Mouse (Mus musculus) retina, adult 2 months (tissue): ENCODE measurements around the gene B3glct.

Experiments
- DNase-seq: peaks from one replicate; pipeline ENCODE4 v3.0.0-alpha.2; 2012; ENCODE audit warnings: low read depth, low spot score

B3glct gene

DNA sequence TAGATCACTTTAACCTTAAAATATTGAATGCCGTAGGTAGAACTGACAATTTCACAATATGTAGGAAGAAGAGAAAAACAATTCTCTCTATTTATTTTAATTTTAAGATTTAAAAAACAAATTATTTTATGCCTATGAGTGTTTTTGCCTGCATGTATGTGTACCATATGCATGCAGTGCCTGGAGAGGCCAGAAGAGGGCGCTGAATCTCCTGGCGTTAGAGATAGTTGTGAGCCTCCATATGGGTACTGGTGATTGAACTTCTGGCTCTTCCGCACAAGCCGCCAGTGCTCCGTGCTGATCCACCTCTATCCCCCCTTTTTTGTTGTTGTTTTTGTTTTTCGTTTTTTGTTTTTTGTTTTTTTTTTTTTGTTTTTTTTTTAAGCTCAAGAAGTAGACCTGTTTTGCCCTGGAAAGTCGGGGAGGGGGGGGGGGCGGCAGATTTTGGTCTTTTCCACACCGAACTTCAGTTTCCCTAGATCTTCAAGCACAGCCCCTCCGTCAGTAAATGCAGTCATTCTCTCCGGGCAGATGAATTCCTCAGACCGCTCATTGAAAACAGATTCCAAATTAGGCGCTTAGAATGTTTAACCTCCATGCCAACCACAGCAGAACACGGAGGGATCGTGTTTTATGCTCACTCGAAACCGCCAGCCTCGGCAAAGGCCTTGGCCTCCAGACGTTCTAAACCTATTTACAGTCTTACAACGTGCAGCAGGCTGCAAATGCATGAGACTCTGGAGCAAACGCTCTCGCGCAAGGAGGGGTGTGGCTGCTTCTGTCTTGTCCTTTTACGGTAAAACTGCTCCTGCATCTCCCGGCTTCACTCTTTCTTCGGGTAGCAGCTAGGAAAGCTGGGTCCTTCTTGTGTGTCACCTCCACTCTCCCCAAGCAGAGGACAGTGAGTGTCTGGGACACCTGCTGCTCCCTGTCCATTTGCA is 70.9 kb downstream of the B3glct start:
- no peak for DNase-seq

- no peak for DNase-seq
Measured at GRCm38 (mm10) chr5:149751861-149752260, 73.8 kb downstream of the B3glct start.

GRCm38 (mm10) chr5:149753073-149753472 is 75.0 kb downstream of the B3glct start:
- DNase-seq, result no peak

GRCm38 (mm10) chr5:149767116-149767515 is 89.1 kb downstream of the B3glct start:
- DNase-seq, result no peak

DNA sequence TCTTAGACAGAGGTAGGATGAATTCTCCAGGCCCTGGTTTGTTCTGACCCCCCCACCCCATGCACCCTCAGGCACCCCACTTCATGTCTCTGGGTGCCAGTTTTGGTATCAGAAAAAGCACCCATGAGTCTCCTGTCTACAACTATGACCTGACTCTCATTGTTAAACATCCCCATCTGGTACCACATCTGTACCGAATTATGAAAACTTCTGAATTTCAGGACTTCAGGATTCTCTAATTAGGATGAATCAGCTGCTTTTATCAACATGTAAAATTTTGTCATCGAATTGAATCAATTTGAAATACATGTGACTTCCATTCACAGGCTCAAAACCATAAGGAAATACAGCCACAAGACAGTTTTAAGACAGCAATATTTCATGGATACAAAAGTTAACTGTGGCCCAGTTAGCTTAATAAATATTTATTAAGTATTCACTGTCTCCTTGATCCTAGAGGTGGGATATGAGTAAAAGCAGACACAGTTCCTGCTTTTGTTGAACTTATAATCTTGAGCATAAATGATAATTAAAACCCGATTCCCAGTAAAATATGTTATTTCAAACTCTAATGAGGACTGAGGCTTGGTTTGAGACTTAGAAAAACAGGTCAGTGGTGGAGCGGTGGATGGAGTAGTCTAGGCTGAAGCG is 89.7 kb downstream of the B3glct start:
- no peak for DNase-seq

- no peak for DNase-seq
Measured at GRCm38 (mm10) chr5:149769666-149770065, 91.6 kb downstream of the B3glct start.

GRCm38 (mm10) chr5:149776038-149776437 is 98.0 kb downstream of the B3glct start:
- DNase-seq, result no peak

GRCm38 (mm10) chr5:149779740-149780139 is 101.7 kb downstream of the B3glct start:
- DNase-seq, result no peak

GRCm38 (mm10) chr5:149780411-149780810 is 102.4 kb downstream of the B3glct start:
- no peak for DNase-seq

GRCm38 (mm10) chr5:149790087-149790486 is 112.1 kb downstream of the B3glct start:
- DNase-seq, result no peak

- DNase-seq, result no peak
Measured at GRCm38 (mm10) chr5:149810071-149810470, 132.0 kb downstream of the B3glct start.

- no peak for DNase-seq
Measured at GRCm38 (mm10) chr5:149811835-149812234, 133.8 kb downstream of the B3glct start.
